Mouse (Mus musculus) gastrocnemius, adult 2 months (tissue): ENCODE data around the gene Arid3c. TPM values are rescaled to one million over a fixed set of nuclear protein-coding genes. Genes with fewer than 3 reads are reported as not detected.
"Not testable (repeated sequence)": the region's sequence is repeated elsewhere in the genome, so short reads cannot be mapped to it uniquely, and the experiment has no call there.

ENCODE experiments used
- DNase-seq: peaks from one replicate; pipeline ENCODE4 v3.0.0; 2022
- H3K27ac ChIP-seq: fragments of 200-600 bp; 2 replicates; pipeline ENCODE4 v1.8.1; 2022; ENCODE audit warnings: mild to moderate bottlenecking
- H3K4me3 ChIP-seq: fragments of 200-600 bp; 2 replicates; pipeline ENCODE4 v1.8.1; 2022; ENCODE audit warnings: mild to moderate bottlenecking, moderate library complexity
- CTCF ChIP-seq: fragments of 200-600 bp; IDR thresholded peaks from 2 replicates; pipeline ENCODE4 v1.8.1; 2022; ENCODE audit warnings: antibody characterized with exemption, mild to moderate bottlenecking, moderate library complexity
- intact Hi-C: fragments of 180-260 bp; cut with DNase I; formaldehyde crosslinking; loops from one replicate; pipeline ENCODE4 v1.15.1; 2025
- long read RNA-seq, 2 experiments: library from polyadenylated mRNA; stranded (forward); transcript quantifications; one replicate each; pipeline ENCODE4 v2.0.0; 2021
- total RNA-seq, 2 experiments: library from RNA; stranded (reverse); gene quantifications; 2 replicates each; pipeline ENCODE4 v1.2.3; 2021

The Arid3c gene
- not detected for total RNA-seq
- long read RNA-seq, experiment 1, result 0 reads
- long read RNA-seq, experiment 2, result 0 reads

DNA sequence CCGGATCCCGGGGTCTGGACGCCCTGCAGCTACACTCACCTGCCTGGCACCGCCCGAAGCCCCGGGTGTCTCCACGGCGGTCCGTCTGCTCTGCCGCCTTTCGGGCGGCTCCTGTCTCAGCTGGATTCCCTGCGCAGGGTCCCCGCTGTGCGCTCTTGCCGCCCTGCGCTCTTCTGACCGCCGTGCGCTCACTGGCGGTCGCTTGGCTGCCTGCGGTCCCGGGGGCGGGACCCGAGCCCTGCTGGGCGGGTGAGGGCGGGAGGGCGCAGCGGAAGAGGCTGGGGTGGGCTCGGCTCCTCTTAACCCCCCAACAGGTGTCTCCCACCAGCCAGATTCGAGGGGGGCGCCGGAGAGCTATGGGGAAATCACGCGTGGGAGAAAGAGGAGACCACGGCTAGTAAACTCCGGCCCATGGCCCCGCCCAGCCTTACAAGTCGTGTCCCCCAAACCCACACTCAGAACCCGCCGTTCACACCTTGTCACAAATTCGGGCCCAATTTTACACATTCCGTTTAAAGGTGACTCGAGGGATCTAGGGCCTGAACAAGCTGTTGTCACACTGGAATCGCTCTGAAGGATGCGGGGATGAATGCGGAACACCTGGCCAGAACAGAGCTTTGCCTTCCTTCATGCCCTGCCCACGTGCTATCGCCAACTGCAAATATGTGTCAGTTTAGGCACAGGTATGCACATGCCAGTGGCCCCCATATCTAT lies at the start of gene Arid3c:
TSS of gene Arid3c (minus strand) at position 91 of the 714 bp plus-strand sequence.
- intact Hi-C loops, result no loop called here
- H3K27ac ChIP-seq, result no peak within 1 kb of the TSS
- H3K4me3 ChIP-seq, result peak within 1 kb of the TSS; percentile 64
- no peak for DNase-seq
- TF ChIP-seq CTCF, result no peak

DNA sequence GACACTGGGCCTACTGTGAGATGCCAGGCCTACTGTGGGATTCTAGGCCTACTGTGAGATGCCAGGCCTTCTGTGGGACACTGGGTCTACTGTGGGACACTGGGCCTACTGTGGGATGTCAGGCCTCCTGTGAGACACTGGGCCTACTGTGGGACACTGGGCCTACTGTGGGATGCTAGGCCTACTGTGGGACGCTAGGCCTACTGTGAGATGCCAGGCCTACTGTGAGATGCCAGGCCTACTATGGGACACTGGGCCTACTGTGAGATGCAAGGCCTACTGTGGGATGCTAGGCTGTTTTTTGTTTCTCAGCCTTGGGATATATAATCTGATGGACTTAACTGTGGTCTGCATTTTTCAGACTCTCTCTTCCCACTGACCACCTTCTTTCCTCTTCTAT lies 44.9 kb upstream of the Arid3c start:
- H3K27ac ChIP-seq, intact Hi-C loops, H3K4me3 ChIP-seq, DNase-seq: not testable (repeated sequence)

DNA sequence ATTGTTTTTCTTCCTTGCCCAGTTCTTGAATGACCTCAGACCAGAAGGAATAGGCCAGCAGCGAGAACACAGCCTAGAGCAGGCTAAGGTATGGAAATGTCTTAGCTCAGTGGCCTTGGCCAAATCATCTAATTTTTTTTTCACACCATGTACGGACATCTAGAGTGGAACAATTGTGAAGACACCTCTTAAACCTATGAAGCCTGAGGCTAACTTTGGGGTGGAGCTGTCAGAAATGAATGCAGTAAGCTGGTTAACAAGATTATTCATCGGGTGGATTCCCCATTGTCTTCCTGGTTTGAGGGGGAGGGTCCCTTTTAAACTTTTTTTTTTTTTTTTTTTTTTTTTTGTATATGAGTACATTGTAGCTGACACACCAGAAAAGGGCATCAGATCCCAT lies 43.6 kb upstream of the Arid3c start:
- DNase-seq, intact Hi-C loops: not testable (repeated sequence)
- H3K4me3 ChIP-seq, result peak overlapping the region; percentile 72
- H3K27ac ChIP-seq, result peak overlapping the region; percentile 84

DNA sequence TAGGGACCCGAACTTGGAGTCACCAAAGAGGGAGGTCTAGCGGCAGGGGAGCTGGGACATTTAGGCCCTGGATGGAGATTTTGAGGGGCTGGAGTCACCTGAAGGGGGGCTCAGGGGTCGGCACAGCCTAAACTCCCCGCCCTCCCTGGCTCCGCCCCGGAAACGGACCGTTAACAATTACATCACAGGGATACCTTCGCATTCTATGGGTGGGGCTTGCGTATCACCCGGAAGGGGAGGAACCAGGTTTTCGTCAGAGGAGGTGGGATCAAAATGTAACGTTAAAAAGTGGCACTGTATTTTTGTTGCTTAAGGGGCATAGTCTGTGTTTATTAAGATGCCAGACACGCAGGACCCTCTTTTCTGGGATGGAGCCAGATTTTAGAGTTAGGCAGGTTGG lies 43.1 kb upstream of the Arid3c start, which contains the start of gene Ccl27a:
TSS of gene Ccl27a (minus strand) at position 246 of the 400 bp plus-strand sequence.
- H3K4me3 ChIP-seq, result peak within 1 kb of the TSS; percentile 72
- peak; percentile 86 for DNase-seq
- intact Hi-C loops, result not testable (repeated sequence)
- peak within 1 kb of the TSS; percentile 84 for H3K27ac ChIP-seq

DNA sequence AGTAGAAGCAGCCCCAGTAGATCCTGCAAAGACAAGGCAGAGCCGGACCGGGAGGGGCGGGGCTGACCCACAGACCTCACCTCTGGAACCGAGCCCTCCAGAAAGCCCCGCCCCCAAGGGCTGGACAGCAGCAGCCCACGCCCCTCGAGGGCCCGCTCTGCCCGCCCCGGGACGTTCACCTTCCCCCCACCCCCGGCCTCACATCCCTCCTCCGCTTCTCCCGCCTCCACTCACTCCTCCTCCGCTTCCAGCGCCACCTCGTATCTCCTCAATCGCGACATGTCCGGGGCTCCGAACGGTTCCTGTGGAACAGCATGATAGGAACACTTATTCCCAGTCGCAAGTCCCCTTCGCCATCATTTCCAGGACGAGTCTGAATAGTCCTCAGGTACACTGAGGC lies 42.6 kb upstream of the Arid3c start:
- peak; percentile 83 for DNase-seq
- intact Hi-C loops, result not testable (repeated sequence)
- H3K27ac ChIP-seq, result peak overlapping the region; percentile 84
- H3K4me3 ChIP-seq, result peak overlapping the region; percentile 72

DNA sequence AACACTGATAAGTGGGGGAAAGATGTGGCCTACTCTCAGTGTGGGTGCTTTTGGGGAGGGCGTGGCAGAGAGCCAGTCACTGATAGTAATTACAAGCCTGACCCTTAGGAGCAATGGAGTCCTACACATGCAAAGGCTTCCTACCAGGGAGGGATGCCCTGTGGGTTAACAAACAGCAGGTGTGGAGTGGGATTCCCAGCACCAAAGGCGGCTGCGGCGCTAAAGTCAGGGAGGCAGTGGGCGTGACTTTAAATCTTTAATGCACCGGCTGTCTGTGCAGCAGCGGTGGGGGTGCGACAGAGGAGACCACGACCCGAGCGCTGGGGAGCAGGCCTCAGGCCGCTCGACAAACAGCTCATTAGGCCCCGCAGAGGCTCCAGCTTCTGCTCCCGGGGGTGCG lies 42.0 kb upstream of the Arid3c start:
- DNase-seq, intact Hi-C loops: not testable (repeated sequence)
- Histone ChIP-seq H3K27ac (peak overlapping the region; percentile 79), H3K4me3 (peak overlapping the region; percentile 68)

DNA sequence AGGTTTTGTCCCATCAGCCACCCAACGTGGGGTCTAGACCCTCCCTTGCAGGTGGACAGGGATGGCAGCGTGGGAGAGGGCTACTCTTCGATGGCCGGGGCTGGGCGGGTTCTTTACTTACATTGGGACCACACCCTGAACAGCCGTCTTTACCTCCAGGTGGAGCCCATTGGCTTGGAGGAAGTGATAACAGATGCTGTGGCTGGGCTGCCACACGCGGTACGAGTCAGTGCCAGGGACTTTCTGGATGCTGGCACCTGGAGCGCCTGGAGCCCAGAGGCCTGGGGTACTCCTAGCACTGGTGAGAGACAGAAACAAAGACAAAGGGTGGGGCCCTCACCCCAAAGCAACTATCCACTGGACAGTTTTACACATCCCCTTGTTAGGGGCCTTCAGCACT lies 36.4 kb upstream of the Arid3c start:
- DNase-seq, H3K27ac ChIP-seq, intact Hi-C loops, H3K4me3 ChIP-seq: not testable (repeated sequence)

DNA sequence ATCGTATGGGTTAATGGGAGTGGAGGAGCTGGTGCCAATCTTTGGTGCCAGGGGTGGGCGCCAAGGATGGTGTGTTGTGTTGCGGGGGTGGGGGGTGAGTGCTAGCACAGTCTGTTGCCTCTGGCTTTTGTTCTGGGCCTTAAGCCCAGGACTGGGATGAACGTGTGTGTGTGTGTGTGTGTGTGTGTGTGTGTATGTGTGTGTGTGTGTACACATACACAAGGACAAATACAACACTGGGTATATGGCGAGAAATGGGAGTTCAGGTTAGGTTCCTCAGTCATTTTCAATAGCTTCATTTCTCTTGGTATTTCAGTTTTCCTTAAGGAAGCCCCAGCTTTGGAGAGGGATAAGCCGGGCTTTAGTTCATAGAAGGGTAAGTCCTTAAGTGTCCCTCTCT lies 32.2 kb upstream of the Arid3c start:
- DNase-seq, intact Hi-C loops: not testable (repeated sequence)
- H3K4me3 ChIP-seq, result peak overlapping the region; percentile 85
- peak overlapping the region; percentile 96 for H3K27ac ChIP-seq

DNA sequence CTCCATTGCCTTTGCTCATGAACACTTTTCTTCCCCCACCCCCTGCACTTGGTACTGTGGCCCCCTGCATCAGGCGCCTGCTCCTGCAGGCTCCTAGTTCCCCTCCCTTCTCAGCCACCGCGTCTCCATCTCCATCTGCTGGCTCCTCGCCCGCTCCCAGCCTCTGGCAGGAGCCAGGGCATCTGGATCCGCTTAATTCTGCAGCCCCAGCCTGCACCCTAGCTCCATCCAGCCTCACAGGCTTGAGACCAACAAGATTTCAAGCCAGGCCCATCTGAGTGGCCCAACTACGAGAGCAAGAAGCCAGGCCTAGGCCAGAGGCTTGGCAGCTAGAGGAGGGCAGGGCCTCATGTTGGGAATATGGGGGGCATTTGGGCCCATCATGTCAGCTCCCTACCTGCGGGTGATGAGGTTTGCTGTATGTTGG lies 31.8 kb upstream of the Arid3c start:
- DNase-seq, result peak; percentile 92
- Histone ChIP-seq H3K4me3 (peak overlapping the region; percentile 85), H3K27ac (peak overlapping the region; percentile 96)
- intact Hi-C loops, result not testable (repeated sequence)

DNA sequence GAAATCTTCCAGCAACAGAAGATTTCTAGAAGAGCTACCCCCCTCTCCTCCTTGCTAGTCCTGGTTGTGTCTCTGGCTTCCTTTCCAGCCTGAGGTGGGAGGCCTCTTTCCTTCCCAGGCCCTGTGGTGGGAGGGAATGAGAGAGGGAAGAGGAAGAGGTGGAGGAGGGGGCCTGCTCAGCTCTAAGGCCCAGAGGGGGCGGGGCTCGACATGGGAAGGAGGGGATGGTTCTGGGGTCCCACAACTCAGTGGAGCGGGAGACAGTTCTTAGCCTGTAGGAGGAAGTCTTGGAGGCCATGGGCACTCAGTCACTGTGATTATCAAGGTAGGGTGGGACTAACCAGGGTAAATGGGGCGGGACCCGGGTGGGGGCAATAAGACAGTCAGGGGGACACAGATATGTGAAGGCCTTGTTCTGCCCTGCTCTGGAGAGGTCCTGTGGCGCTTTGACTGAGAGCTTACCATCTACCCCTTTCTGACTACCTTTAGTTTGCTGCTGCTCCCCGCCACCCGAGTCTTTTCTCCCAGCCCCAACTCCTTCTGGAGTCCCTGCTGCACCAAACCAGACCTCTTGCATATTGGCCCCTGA lies 31.3 kb upstream of the Arid3c start:
- no peak for TF ChIP-seq CTCF
- Histone ChIP-seq H3K27ac (peak overlapping the region; percentile 96), H3K4me3 (peak overlapping the region; percentile 85)
- intact Hi-C loops, result no loop called here
- peak; percentile 55 for DNase-seq

DNA sequence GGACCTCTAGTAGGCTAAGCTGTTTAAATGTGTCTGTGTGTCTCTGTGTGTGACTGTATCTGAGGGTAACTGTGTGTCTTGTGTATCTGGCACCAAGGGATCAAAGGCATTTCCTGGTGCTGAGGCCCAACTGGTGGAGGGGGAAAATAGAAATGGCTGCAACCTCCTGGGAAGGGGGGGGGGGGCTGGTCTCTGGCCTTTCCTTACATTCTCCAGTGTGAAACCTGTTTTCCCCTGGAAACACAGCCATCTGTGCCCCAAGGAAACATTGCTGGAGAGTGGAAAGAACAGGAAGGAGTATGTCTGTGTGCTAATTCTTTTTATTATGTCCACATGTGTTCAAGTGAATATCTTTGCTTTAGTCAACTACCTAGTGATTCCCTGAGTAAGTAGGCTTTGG lies 30.7 kb upstream of the Arid3c start:
- TF ChIP-seq CTCF, result no peak
- intact Hi-C loops, result no loop called here
- no peak for DNase-seq
- peak overlapping the region; percentile 85 for H3K4me3 ChIP-seq
- H3K27ac ChIP-seq, result peak overlapping the region; percentile 96

DNA sequence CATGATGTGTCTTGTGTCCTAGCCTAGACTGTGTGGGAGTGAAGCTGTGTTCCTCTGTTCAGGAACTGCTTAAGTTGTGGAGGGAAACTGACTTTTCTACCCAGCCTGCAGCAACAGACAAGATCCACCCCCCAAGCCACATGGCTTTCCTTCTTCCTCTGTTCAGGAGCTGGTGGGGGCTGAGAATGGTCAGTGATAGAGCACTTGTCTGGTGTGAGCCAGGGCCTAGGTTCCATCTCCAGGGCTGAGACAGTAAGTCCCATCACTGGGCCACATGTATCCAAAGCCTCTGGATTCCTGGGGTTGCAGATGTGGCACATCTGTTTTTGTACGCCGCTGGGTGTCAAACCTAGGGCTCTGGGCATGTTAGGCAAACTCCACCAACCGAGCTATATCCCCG lies 30.0 kb upstream of the Arid3c start:
- no peak for DNase-seq
- H3K4me3 ChIP-seq, result peak overlapping the region; percentile 85
- no peak for TF ChIP-seq CTCF
- peak overlapping the region; percentile 96 for H3K27ac ChIP-seq
- intact Hi-C loops, result no loop called here

DNA sequence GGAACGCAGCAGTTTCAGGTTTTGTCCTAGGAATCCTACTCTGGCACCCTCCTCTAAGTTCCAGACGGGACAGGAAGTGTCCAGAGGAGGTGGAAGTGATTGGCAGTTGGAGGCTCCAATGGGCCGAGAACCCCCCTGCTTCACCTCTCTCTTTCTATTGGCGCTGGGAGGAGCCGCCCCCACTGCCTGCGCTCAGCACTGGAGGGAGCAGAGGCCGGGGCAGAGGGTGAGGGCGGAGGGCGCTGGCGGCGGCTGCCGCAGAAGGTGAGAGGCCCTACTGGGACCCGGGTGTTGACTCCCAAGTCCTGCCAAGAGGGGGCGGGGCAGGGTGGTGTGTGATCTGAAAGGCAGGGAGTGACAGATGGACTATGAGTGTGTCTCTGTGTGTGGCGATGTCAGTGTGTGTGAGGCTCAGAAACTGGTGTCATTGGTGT lies 29.4 kb upstream of the Arid3c start:
- DNase-seq, result peak; percentile 97
- no peak; the same call in 1 of the 2 replicates for TF ChIP-seq CTCF
- intact Hi-C loops, result no loop called here
- Histone ChIP-seq H3K4me3 (peak overlapping the region; percentile 85), H3K27ac (peak overlapping the region; percentile 96)
